Mouse (Mus musculus): ENCODE results near the gene Rheb.

GRCm38 (mm10) chr5:24792961-24793360, 49.5 kb downstream of the Rheb start:
- TF ChIP-seq CTCF (conservative IDR thresholded peaks at IDR 0.05; ENCODE audit: low read length) (no peak), NANOG (IDR thresholded peaks at IDR 0.05; ENCODE audit: borderline replicate concordance, low read length) (no peak)

Data from E14TG2a.4 (cell line).